Mouse (Mus musculus) hindbrain, embryonic 10.5 days (tissue): ENCODE data around the gene Cyp26b1. TPM values are rescaled to one million over a fixed set of nuclear protein-coding genes. Genes with fewer than 3 reads are reported as not detected.
"Not testable (repeated sequence)": the region's sequence is repeated elsewhere in the genome, so short reads cannot be mapped to it uniquely, and the experiment has no call there.

Experiments used
- DNase-seq: peaks from one replicate; pipeline ENCODE4 v3.0.0-alpha.2; 2017; ENCODE audit warnings: low spot score
- H3K27ac ChIP-seq: fragments of 300-500 bp; sonication (generic); 2 replicates; pipeline ENCODE4 v1.5.1; 2016; ENCODE audit warnings: mild to moderate bottlenecking, moderate library complexity
- H3K27me3 ChIP-seq: fragments of 300-500 bp; sonication (generic); 2 replicates; pipeline ENCODE4 v1.6.1; 2016; ENCODE audit warnings: mild to moderate bottlenecking; ENCODE audit not compliant: poor library complexity, insufficient read depth, severe bottlenecking
- H3K36me3 ChIP-seq: fragments of 300-500 bp; sonication (generic); 2 replicates; pipeline ENCODE4 v1.6.1; 2016; ENCODE audit warnings: mild to moderate bottlenecking, moderate library complexity
- H3K4me1 ChIP-seq: fragments of 300-500 bp; sonication (generic); replicated peaks from 2 replicates; pipeline ENCODE4 v1.6.1; 2016; ENCODE audit warnings: mild to moderate bottlenecking
- H3K4me3 ChIP-seq: fragments of 300-500 bp; sonication (generic); 2 replicates; pipeline ENCODE4 v1.5.1; 2016; ENCODE audit warnings: mild to moderate bottlenecking, moderate library complexity
- H3K9me3 ChIP-seq: fragments of 300-500 bp; sonication (generic); 2 replicates; pipeline ENCODE4 v1.6.1; 2016; ENCODE audit warnings: mild to moderate bottlenecking, moderate library complexity
- WGBS: fragments of 180-500 bp; shearing (Covaris S2); methylation state at CpG from one replicate; pipeline ENCODE4 v1.1.7; 2016; 5-methylcytosine and 5-hydroxymethylcytosine counted together
- polyA plus RNA-seq: library from polyadenylated mRNA; unstranded; fragments of >200 nt; fragmentation: Nextera tagmentation; extraction: Ambion mirVana; gene quantifications from 2 replicates; pipeline ENCODE4 v1.2.1, GENCODE M21; 2016

Cyp26b1 gene
- polyA plus RNA-seq, 1 experiment from 2014 or later = 21.1 TPM

GRCm38 (mm10) chr6:84599296-84599695, 5.6 kb upstream of the Cyp26b1 start:
- not testable (repeated sequence) for DNase-seq, H3K4me3 ChIP-seq, H3K27me3 ChIP-seq, H3K27ac ChIP-seq, H3K36me3 ChIP-seq, H3K9me3 ChIP-seq
- peaks cover 17% of the 10 kb centered on the region for H3K4me1 ChIP-seq
- 87% methylated on average over 3 of the region's 3 CpGs for WGBS

GRCm38 (mm10) chr6:84598725-84599124, 5.0 kb upstream of the Cyp26b1 start:
- DNase-seq = no peak
- Histone ChIP-seq H3K9me3 (no peaks in the 10 kb centered on the region), H3K4me3 (no peak overlapping the region), H3K27me3 (peaks cover 4% of the 10 kb centered on the region; the same call in 1 of the 2 replicates), H3K27ac (peak overlapping the region; percentile 30; the same call in 1 of the 2 replicates), H3K4me1 (peaks cover 23% of the 10 kb centered on the region), H3K36me3 (no peaks in the 10 kb centered on the region)
- 82% methylated on average over 3 of the region's 3 CpGs for WGBS

DNA sequence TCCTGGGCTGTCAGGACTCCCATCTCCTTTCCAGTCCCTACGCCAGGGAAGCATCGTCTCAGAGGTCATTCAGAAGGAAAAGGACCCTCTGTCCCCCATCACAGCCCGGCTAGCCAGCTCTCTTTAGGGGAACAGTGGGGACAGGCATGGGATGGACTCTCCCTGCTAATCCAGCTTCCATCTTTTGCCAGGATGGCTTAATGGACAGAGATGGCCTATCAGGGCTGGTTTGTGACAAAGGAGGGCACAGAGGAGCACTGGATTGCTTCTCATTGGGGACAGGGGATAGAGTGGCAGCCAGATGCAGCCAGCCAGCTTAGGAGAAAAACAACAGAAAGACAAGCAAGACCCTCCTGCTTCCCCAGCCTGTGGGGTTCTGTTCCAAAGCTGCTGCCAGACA, 918 bp upstream of the Cyp26b1 start:
- Histone ChIP-seq H3K27ac (peak overlapping the region; percentile 90), H3K4me3 (peak overlapping the region; percentile 70), H3K9me3 (no peaks in the 10 kb centered on the region), H3K36me3 (no peaks in the 10 kb centered on the region), H3K27me3 (peaks cover 38% of the 10 kb centered on the region), H3K4me1 (peaks cover 61% of the 10 kb centered on the region)
- 29% methylated on average over 3 of the region's 3 CpGs for WGBS
- peak; percentile 55 for DNase-seq

DNA sequence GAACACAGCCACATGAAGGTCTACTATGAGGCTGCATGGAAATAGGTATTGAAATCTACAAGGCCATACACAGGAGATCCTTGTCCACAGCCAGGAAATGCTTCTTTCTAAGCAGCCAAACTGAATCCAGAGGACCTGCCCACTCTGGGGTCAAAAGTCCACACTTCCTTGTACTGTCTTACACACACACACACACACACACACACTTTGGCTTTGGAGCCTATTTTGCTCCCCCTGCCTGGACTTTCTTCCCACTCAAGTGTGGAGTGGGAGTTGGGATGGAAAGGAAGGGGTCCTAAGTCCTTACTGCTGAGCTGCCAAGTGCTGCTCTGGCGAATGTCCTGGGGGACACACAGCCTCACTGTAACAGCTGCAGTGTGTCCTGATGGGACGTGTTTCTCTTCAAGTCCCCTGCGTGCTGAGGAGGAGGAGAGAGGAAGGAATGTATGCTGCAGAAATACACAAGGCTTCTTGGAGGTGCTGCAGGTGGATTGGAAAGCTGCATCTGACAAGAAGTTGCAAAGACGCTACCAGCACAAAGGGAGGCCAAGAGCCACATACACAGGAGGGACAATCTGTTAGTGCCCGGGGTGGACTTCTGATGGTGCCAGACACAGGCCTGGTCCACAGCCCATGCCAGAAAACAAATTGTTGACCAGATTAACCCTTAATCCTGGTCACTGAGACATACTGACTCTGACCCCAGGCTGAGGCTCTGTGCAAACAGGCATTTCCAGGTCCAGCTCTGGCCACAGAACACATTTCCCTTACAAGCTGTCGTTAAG, 2.6 kb downstream of the Cyp26b1 start:
- H3K27me3 ChIP-seq = peaks cover 70% of the 10 kb centered on the region
- 63% methylated on average over 6 of the region's 6 CpGs for WGBS
- H3K4me3 ChIP-seq = peak overlapping the region; percentile 70
- H3K36me3 ChIP-seq = no peaks in the 10 kb centered on the region
- no peaks in the 10 kb centered on the region for H3K9me3 ChIP-seq
- DNase-seq = no peak
- H3K4me1 ChIP-seq = peaks cover 90% of the 10 kb centered on the region
- H3K27ac ChIP-seq = peak overlapping the region; percentile 90

- Histone ChIP-seq H3K4me1 (peaks cover 96% of the 10 kb centered on the region), H3K36me3 (no peaks in the 10 kb centered on the region), H3K9me3 (no peaks in the 10 kb centered on the region), H3K27ac (peak overlapping the region; percentile 90), H3K4me3 (peak overlapping the region; percentile 70), H3K27me3 (peaks cover 79% of the 10 kb centered on the region)
- DNase-seq = peak; percentile 89
- WGBS = 4% methylated on average over 39 of the region's 39 CpGs
Observed at GRCm38 (mm10) chr6:84589742-84590686, 3.7 kb downstream of the Cyp26b1 start.

DNA sequence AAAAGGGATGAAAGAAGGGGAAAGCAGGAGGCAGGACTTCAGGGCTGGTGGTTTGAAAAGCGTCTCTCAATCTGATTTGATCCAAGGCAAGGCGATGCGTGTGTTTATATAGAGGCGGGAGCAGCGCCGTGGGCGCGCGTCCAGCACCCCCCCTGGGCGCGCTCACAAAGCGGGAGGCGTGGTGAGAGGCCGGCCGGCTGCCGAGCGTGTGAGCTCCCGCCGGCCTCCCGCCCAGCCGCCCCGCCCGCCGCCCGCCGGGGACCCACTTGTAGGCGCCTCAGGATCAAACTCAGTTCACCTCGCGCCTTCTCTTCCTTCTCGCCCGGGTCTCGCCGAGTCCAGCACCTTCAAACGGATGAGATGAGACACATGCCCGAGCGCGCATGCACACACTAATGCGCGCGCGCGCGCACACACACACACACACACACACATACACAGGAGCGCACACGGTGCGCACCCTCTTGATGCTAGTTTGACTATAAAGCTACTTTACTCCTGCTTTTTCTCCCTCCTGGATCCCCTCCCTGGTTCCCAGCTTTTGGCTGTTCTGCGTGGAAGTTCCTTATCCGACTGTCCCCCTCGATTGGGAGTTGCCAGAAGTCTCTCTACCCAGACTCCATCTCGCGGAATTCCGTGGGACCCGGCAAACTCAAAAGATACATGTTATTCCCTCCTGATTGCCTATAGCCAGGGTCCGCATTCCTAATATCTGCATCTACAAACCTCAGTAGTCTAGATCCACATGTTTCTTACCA, 4.6 kb downstream of the Cyp26b1 start:
- peak overlapping the region; percentile 70 for H3K4me3 ChIP-seq
- peaks cover 96% of the 10 kb centered on the region for H3K4me1 ChIP-seq
- no peaks in the 10 kb centered on the region for H3K9me3 ChIP-seq
- WGBS = under 1% methylated on average over 54 of the region's 54 CpGs
- H3K27ac ChIP-seq = peak overlapping the region; percentile 90
- H3K27me3 ChIP-seq = peaks cover 89% of the 10 kb centered on the region
- peak; percentile 72 for DNase-seq
- peaks cover 2% of the 10 kb centered on the region; the same call in 1 of the 2 replicates for H3K36me3 ChIP-seq

DNA sequence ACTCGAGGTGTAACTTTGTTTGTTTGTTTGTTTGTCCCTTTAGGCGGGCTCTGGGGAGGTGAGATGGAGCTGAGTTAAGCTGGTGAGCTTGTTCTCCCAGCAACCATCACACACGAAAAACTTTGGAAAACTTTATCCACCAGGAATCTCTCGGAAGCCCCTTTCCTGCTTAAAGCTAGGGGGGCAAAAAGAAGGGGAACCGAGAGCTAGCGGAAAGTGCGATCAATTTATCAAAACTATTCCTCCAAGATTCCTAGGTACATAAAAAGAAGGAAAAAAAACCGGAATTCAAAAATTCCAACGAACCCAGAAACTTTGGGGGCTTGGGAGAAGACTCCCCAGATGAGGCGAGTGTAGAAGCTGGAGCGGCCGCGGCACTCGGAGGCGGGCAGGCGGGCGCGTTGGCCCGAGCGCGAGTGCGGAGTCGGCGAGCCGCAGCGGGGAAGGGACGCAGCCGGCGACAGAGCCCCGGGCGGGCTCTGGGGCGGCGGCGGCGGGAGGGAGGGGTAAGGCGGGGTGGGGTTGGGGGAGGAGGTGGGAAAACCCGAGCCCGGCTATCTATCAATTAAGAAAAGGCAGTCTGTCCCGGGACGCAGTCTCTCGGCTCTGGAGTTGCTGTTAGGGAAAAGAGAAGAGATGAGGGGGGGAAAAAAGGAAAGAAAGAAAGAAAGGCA, 5.3 kb downstream of the Cyp26b1 start:
- no peak for DNase-seq
- peaks cover 93% of the 10 kb centered on the region for H3K27me3 ChIP-seq
- peaks cover 96% of the 10 kb centered on the region for H3K4me1 ChIP-seq
- peak overlapping the region; percentile 90 for H3K27ac ChIP-seq
- under 1% methylated on average over 41 of the region's 41 CpGs for WGBS
- peaks cover 9% of the 10 kb centered on the region for H3K36me3 ChIP-seq
- H3K4me3 ChIP-seq = peak overlapping the region; percentile 70
- H3K9me3 ChIP-seq = no peaks in the 10 kb centered on the region

DNA sequence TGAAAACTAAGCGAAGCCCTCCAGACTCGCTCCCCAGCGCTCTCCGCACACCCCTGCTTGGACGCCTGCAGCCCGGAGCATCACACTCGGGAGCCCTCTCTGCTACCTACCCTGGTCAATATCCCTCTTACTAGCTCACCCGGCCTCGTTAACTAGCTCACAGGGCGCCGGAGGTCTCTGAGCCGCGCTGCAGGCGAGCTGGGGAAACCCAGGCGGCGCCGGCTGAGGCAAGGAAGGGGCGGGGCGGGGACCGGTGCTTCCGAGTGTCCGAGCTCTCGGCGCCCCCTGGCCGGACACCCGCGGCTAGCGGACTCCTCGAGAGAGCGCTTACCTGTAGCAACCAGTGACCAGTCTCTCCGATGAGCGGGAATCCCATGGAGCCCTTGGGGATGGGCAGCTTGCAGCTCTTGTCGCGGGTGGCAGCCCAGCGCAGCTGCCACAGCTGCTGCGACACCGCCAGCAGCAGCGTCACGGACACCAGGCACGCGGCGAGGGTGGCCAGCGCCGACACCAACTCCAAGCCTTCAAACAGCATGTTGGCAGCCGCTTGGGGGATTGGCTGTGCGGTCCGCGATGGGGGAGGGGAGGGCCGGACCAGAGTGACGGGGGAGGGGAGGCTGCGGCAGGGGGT, 6.1 kb downstream of the Cyp26b1 start:
- under 1% methylated on average over 51 of the region's 51 CpGs for WGBS
- Histone ChIP-seq H3K4me1 (peaks cover 97% of the 10 kb centered on the region), H3K27me3 (peaks cover 94% of the 10 kb centered on the region), H3K9me3 (no peaks in the 10 kb centered on the region), H3K36me3 (peaks cover 17% of the 10 kb centered on the region), H3K27ac (peak overlapping the region; percentile 90), H3K4me3 (peak overlapping the region; percentile 70)
- DNase-seq = peak; percentile 73

DNA sequence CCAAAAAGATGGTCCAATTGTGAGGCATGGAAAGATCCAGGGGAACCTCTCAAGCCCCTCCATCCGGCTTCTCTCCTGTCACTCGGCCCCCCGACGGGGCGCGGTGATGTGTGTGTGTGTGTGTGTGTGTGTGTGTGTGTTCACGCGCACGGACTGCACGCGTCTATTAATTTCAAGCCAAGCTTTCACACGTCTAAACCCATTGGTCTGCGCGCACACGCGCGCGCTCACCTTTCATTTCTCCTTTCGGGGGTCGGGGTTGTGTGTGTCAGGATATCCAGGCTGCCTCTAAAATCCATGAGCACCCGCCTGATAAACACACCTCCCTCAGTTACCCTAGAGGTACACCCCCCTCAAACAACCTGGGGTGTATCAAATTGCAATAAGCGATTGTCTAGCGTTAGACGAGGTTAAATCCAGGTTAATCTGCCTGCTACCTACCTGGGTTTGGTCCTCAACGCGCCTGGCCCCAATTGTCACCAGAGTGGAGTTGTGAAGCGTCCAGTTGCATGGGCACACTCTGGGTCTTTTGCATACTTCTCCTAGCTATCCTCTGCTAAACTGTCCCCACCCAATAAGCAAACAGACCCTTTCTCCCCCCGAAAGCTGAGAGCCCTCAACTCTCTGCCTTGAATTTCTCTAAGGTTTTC, 7.0 kb downstream of the Cyp26b1 start:
- Histone ChIP-seq H3K9me3 (no peaks in the 10 kb centered on the region), H3K27ac (peak overlapping the region; percentile 90), H3K4me3 (peak overlapping the region; percentile 70), H3K27me3 (peaks cover 99% of the 10 kb centered on the region), H3K36me3 (peaks cover 26% of the 10 kb centered on the region), H3K4me1 (peaks cover 98% of the 10 kb centered on the region)
- WGBS = under 1% methylated on average over 28 of the region's 28 CpGs
- peak; percentile 30 for DNase-seq

- H3K9me3 ChIP-seq = no peaks in the 10 kb centered on the region
- DNase-seq = peak; percentile 46
- peak overlapping the region; percentile 90 for H3K27ac ChIP-seq
- peak overlapping the region; percentile 70 for H3K4me3 ChIP-seq
- H3K36me3 ChIP-seq = peaks cover 35% of the 10 kb centered on the region
- H3K27me3 ChIP-seq = peaks cover 99% of the 10 kb centered on the region
- peaks cover 98% of the 10 kb centered on the region for H3K4me1 ChIP-seq
- under 1% methylated on average over 37 of the region's 37 CpGs for WGBS
Observed at GRCm38 (mm10) chr6:84585686-84586300, 7.9 kb downstream of the Cyp26b1 start.
